Mouse (Mus musculus): ENCODE results near the gene Hs6st1.

DNA sequence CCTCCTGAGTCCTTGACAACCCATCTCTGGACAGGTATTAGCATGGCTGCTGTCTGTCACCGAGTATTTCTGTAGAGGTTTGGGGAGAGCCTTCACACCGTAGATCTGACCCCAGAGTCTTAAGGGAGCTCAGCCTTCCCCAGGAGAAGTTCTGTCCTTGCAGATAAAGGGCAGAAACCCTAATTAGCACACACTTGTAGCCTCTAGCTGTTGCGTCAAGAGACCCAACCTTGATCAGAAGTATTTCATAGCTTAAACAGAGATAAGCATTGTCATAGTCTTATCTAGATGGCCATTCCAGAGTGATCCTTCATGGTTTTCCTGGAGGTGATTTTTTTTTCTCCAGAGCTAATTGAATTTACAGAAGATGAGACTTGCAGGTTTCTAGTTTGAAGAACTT, 32.2 kb downstream of the Hs6st1 start:
- TF ChIP-seq CTCF (IDR thresholded peaks at IDR 0.05; ENCODE audit: low read depth) (no peak), EP300 (IDR thresholded peaks at IDR 0.05; ENCODE audit: low read depth) (no peak)

All from heart, postnatal 0 days (tissue).